Mouse (Mus musculus) G1E-ER4 (cell line): Measurements from ENCODE around the gene Mef2a. TPM values are rescaled to one million over a fixed set of nuclear protein-coding genes. Genes with fewer than 3 reads are reported as not detected.

Experiments used
- GATA1 ChIP-seq: IDR thresholded peaks from one replicate; pipeline ENCODE4 v1.8.0; 2012; ENCODE audit warnings: low read length, inconsistent platforms
- polyA plus RNA-seq: library from polyadenylated mRNA; stranded (reverse); fragments of >175 nt; gene quantifications from 2 replicates; pipeline ENCODE4 v1.2.3, GENCODE M21; 2012

Mef2a gene
- polyA plus RNA-seq, 1 experiment: 9.1 TPM

DNA sequence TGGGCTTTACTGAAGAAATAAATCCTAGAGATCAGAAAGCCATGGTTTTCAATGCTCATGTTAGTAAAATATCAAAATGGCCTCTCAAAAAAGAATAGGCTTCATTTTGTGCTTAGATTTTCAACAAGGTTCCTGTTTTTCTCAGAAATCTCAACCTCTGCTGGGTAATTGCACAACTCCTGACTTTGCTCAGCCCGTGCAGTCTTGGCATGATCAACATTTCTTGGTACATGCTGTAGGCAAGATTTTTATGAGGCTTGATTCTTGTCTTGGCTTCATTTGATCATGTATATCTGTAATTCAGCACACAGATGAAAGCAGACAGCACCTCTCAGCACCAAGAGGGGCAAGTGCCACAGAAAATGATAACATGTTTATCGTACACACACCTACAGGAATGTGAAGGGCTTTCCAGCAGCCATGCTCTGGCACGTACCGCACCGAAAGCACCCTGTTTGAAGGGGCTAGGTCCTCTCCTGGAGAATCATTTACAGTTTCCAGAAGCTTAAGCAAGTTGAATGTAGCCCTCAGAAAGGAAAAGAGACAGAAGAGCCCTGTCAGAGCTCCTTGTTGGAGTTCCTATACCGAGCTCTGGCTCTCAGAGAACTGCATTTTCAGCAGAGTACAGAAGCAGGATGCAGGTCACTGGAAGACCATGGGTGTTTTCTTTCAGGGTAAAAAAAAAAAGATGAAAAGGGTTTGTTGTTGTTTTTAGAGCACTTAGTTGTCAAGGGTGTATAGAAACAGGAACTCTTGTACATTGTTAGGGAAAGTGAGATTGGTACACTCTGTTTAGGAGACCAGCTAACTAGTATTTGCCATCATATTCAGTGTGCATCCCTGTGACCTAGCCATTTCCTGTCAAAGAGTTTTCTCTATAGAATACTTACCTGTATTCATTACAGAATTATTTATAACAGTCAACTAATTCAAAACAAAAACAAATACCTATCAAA is 7.8 kb upstream of the Mef2a start:
- TF ChIP-seq GATA1: no peak

DNA sequence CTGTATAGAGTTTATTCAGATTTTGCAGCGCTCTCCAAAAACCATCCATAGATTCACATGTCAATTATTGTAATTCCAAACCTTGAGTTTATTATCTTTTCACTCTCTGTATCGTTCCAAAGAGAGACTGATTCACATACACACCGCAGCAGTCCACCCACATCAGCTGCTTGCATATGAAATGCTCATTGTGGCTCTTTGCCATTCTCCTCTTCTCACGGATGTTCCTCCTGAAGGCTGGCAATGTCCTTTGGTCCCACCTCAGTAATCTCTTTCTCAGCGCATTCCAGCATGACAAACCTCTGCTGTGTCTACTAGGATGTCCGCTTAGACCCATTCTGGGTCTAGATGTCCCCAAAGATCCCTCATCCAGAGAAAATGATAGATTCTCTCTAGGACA is 4.1 kb upstream of the Mef2a start:
- no peak for TF ChIP-seq GATA1

DNA sequence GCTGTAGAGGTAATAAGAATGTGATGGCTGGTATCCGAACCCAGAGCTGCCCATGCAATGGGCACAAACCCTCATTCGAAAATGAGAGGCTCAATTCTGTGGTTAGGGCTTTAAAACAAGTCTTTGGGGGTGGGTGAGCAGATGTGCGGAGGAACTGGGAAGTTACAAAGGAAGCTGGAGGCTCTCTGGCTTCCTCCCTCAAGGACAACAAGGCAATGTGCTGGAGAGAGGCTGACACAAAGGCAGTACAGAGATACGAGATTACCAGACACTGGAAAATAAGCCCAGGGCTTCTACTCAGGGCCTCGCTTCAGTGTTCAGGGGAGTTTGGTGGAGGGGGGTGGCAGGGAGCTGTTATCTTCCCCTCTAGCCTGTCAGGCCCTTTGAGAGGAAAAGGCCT is 1.3 kb upstream of the Mef2a start:
- TF ChIP-seq GATA1: no peak

DNA sequence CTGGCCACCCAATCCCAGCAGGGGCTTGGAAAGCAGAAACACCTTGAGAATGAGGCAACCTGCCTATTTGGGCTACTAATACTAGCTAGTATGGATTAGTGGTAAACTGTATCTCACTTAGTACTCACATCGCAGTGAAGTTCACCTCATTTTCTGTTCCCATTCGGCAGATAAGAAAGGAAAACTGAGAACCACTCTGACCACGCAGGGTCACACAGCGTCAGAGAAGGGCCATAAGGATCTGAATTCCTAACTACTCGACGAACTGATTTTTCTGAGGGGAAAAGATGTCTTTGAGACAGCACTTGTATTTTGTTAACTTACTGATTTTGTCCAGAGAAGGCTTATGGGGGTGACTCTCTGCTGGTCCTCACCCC is 914 bp upstream of the Mef2a start:
- no peak for TF ChIP-seq GATA1

DNA sequence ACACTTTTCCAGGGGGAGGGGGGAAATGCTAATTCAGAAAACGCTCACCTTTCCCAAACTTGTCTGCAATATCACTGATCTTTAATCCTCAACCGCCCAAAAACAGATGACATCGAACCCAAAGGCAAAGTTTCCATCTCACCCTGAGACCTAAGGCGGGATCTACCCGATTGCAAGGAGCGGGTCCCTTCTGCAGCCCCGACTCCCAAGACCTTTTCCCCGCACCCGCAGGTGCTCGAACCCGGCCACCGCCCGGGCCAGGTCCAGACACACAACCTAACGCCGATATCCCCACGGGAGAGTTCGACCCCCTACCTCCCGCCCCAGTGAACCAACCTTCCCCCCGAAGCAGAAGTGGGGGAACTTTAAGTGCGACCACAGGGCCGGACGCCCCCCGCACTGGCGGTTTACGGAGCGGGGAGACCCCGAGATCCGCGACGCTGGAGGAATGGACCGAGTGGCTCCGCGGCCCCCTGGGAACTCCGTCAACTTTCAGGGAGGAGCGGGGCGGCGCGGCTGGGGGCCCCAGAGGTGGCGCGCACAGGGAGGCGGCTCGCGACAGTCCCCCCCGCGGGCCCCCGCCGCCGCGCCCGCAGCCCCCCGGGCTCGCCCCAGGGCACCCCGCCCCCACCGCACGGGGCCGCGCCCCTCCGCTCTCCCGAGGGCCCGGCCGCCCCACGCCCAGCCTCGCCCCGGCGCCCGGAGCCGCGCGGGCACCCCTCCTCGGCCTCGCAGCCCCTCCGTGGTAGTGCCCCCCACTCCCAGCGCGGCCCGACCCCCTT is 576 bp downstream of the Mef2a start:
- TF ChIP-seq GATA1: no peak

DNA sequence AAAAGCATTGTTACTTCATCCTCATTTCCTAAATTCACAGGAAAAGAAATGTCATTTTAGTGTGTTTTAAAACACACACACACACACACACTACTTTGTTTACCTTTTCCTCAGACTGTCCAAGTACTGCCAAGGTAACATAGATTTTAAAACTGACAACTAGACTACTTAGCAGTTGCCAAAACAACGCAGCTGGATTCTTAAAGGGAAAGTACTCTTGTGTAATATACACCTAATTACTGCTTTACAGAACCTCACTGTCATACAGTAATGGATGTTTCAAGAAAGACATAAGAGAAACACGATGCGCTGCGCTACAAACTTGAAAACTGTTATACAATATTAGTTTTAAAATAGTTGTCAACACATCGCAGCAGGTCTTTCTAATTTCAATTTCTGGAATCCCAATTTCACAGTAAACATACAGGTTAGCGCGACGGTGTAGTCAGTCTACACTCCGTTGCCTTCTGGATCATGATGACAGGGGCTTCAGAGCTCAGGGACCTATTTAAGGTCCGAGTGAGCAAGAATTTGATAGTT is 1.2 kb downstream of the Mef2a start:
- no peak for TF ChIP-seq GATA1

- no peak for TF ChIP-seq GATA1
Measured at GRCm38 (mm10) chr7:67369645-67370044, 3.0 kb downstream of the Mef2a start.

GRCm38 (mm10) chr7:67368394-67368793 is 4.3 kb downstream of the Mef2a start:
- no peak for TF ChIP-seq GATA1

DNA sequence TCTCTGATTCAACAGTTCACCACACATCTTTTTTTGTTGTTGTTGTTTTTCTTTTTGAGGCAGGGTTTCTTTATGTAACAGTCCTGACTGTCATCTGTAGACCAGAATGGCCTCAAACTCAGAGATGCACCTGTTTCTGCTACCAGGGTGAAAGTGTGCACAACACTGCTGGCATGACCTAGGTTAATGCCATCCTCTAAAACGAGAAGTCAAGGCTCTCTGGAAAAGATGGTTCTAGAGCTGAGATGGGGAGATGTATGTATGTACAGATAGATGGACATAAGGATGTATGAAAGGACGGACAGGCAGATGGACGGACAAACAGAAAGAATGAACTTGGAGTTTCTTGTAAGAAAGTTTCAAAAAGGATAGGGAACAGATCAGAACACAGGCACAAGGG is 12.1 kb downstream of the Mef2a start:
- TF ChIP-seq GATA1: no peak

- no peak for TF ChIP-seq GATA1
Measured at GRCm38 (mm10) chr7:67359863-67360262, 12.8 kb downstream of the Mef2a start.

DNA sequence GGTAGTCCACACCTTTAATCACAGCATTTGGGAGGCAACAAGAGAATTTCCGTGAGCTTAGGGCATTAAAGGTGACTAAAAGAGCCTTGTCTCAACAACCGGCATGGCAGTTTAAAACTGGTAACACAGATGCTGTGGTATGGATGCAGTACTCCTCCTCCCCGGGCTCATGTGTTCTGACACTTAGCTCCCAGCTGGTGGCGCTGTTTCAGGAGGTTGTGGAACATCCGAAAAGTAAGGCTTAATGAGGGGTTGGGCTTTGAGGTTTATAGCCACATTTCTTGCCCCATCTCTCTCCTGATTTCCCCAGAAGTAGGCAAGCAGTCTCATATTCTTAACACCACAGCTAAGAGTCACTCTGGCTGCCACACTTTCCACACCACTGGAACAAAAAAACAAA is 16.8 kb downstream of the Mef2a start:
- TF ChIP-seq GATA1: no peak

- no peak for TF ChIP-seq GATA1
Measured at GRCm38 (mm10) chr7:67353667-67354066, 19.0 kb downstream of the Mef2a start.

DNA sequence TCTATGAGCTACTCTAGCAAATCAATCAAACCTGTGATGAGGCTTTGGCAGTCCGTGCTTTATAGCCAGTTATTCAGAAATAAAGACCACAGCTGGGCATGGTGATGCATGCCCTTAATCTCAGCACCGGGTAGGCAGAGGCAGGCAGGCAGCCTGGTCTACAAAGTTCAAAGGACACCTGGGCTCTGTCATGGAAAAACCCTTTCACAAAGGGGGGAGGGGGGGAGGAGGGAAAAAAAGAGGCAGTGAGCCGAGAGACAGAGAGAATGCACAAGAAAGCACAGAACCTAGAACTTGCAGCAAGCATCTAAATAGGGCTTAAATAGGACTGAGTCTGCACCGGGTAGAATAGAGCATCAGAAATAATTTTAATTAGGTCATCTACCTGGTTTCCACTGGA is 19.7 kb downstream of the Mef2a start:
- TF ChIP-seq GATA1: no peak

GRCm38 (mm10) chr7:67344443-67344842 is 28.2 kb downstream of the Mef2a start:
- TF ChIP-seq GATA1: no peak

DNA sequence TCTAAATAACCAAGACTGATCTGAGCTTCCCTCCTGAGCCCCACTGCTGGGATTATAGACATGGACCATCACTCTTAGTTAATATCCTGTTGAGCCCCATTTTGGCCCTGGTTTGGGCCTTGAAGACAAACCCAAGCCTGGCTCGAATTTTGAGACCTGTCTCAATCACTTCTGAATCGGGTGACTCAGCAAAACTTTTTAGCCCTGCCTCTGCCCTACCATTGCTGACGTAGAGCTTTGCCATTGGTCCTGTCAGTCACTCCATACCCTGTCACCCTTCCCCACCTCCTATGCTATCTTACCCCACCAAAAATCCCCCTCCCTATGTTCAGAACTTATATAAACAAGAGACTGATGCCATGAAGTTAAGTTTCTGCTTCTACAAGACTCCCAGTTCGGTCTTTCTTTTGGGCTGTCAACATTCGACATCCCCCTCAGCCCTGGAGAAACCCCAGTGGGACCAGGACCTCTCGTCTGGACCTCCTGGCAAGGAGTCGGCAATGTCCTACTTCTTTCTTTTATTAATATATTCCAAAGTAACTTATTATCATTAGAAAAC is 30.5 kb downstream of the Mef2a start:
- TF ChIP-seq GATA1: no peak

- TF ChIP-seq GATA1: no peak
Measured at GRCm38 (mm10) chr7:67320359-67320758, 52.3 kb downstream of the Mef2a start.
